Mouse (Mus musculus) lung, postnatal 14 days (tissue): ENCODE measurements around the gene Timm17a.
A peak's percentile ranks its signal among the peaks of the same experiment; 100 is the strongest.

Experiments used
- DNase-seq: peaks from one replicate; pipeline ENCODE4 v3.0.0; 2021

The Timm17a gene

GRCm38 (mm10) chr1:135271371-135271770, 42.2 kb downstream of the Timm17a start:
- DNase-seq, result no peak

- DNase-seq, result no peak
Observed at GRCm38 (mm10) chr1:135267663-135268446, 45.7 kb downstream of the Timm17a start.

DNA sequence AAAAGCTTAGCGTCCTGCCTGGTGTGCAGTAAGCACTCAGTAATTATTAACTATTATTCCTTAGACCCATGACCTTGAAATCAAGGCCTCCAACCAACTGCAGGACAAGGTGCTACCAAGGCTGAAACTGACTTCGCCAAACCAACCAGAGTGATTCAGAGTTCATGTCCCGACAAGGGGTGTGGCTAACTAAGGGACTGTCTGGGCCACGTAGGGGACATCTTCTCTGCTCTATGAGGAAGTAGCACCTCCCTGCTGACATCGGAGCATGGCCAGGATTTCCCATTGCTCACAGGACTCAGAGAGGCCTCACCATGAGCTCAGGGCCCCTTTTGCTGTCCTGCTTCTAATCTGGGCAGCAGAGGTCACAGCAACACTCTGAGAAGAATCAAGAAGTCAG, 47.7 kb downstream of the Timm17a start:
- DNase-seq, result no peak

DNA sequence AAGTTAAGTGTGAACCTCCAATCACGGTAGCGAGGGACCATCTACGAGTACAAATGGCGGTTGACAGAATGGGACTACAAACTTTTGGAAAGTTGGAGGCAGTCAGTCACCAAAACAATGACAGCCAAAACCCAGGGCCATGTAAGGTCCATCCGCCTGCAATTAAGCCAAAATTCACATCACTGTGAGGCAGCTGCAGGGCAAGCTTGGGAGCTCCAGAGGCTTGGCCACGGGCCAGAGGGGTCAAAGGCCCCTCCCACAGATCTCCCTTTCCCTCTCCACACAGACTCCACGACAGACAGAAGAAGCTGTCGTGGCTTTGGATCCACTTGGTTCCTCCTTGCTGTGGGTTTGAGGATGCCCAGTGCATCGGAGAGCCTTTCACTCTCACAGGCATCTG, 50.3 kb downstream of the Timm17a start:
- DNase-seq, result no peak

DNA sequence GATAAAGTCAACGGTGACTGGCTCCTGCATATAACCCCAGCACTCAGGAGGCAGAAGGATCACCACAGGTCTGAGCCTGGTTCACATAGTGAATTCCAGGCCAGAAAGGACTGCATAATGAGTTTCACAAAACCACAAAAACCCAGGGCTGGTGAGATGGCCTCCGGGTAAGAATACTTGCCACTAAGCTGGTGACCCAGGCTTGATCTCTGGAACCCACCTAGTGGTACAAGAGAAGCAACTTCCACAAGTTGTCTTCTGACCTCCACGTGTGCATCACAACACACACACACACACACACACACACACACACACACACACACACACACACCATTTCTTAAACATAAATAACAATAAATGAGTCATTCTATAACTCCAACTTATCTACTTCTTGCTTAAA, 51.2 kb downstream of the Timm17a start:
- DNase-seq, result no peak

DNA sequence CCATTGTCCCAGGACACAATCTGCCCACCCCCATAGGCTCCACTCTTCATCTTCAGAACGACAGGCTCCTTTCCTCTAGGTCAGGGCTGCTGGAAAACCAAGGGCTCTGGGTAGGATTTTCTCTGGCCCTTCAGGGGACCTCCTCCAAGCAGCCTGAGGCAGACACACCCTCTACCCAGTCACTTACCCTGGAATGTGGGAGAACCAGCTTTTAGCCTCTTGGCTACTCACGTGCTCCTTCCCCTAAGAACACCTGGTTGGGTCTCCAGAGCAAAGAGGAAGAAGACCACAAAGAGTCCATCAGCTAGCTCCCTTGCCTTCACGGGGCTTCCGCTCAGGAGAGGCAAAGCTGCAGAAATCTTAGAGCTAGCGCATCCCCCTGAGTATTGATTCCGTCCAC, 52.6 kb downstream of the Timm17a start:
- peak; percentile 55 for DNase-seq

- DNase-seq, result peak; percentile 89
Observed at GRCm38 (mm10) chr1:135259128-135259436, 54.5 kb downstream of the Timm17a start.

- DNase-seq, result peak; percentile 74
Observed at GRCm38 (mm10) chr1:135258380-135259127, 55.0 kb downstream of the Timm17a start, which contains the start of gene Elf3. TSS of gene Elf3 (minus strand) at chr1:135258568.

DNA sequence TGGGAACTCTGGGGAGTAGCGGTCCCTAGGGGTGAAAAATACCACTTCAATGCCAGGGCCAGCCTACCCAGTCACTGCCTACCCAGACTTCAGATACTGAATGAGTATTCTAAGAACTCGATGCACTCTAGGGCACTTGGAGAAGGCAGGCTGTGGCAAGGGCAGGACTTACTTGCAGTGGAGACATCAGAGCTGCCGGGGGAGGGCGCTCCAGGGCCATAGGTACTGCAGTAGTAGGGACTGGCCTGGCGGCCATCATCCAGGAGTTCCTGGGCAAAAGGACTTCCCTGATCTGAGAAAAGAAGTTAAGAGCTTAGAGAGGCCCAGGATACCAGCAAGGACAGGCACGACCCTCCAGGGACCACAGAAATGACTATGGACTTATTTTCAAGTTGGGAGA, 57.3 kb downstream of the Timm17a start:
- DNase-seq, result peak; percentile 73

GRCm38 (mm10) chr1:135252854-135253253, 60.7 kb downstream of the Timm17a start:
- DNase-seq, result peak; percentile 30

- no peak for DNase-seq
Observed at GRCm38 (mm10) chr1:135251405-135251804, 62.2 kb downstream of the Timm17a start.

- no peak for DNase-seq
Observed at GRCm38 (mm10) chr1:135250706-135251105, 62.9 kb downstream of the Timm17a start.

DNA sequence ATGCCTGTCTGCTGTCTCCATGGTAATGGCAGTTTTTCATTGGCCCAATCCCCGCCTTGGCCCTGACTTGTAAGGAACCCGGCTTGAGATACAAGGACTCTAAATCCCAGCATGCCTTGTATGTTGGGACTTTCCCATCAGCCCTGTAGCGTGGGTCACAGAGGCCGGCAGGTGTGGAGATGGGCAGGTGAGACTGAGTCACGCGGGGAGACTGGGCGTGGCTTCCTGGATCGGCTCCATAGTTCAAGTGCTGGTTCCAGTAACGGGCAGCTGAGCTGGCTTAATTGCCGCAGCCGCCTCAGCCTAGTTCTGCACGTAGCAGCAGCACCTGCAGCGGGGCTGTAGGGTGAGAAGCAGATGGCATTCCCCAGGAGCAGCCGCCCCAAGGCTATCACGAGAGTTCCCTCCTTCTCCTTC, 65.1 kb downstream of the Timm17a start:
- DNase-seq, result peak; percentile 82
